Mouse (Mus musculus) gastrocnemius, adult 2 months (tissue): ENCODE data around the gene Tor3a. TPM values are rescaled to one million over a fixed set of nuclear protein-coding genes. Genes with fewer than 3 reads are reported as not detected.

Experiments
- DNase-seq: peaks from one replicate; pipeline ENCODE4 v3.0.0; 2022
- H3K27ac ChIP-seq: fragments of 200-600 bp; 2 replicates; pipeline ENCODE4 v1.8.1; 2022; ENCODE audit warnings: mild to moderate bottlenecking
- H3K4me3 ChIP-seq: fragments of 200-600 bp; 2 replicates; pipeline ENCODE4 v1.8.1; 2022; ENCODE audit warnings: mild to moderate bottlenecking, moderate library complexity
- CTCF ChIP-seq: fragments of 200-600 bp; IDR thresholded peaks from 2 replicates; pipeline ENCODE4 v1.8.1; 2022; ENCODE audit warnings: antibody characterized with exemption, mild to moderate bottlenecking, moderate library complexity
- intact Hi-C: fragments of 180-260 bp; cut with DNase I; formaldehyde crosslinking; loops from one replicate; pipeline ENCODE4 v1.15.1; 2025
- long read RNA-seq, 2 experiments: library from polyadenylated mRNA; stranded (forward); transcript quantifications; one replicate each; pipeline ENCODE4 v2.0.0; 2021
- total RNA-seq, 2 experiments: library from RNA; stranded (reverse); gene quantifications; 2 replicates each; pipeline ENCODE4 v1.2.3; 2021

Gene Tor3a
- total RNA-seq: 1 to 10 TPM; 4.9 to 5.4 TPM
- long read RNA-seq, experiment 1, transcript Tor3a-201 (6 exons, 3,285 nt): major isoform, 5 of 9 reads
- long read RNA-seq, experiment 1, partial matches to known transcripts: 1 of 9 reads
- long read RNA-seq, experiment 1, other reads (novel, unspliced or antisense): 3 of 9 reads
- long read RNA-seq, experiment 2, partial matches to known transcripts: 1 of 6 reads
- long read RNA-seq, experiment 2, other reads (novel, unspliced or antisense): 2 of 6 reads

DNA sequence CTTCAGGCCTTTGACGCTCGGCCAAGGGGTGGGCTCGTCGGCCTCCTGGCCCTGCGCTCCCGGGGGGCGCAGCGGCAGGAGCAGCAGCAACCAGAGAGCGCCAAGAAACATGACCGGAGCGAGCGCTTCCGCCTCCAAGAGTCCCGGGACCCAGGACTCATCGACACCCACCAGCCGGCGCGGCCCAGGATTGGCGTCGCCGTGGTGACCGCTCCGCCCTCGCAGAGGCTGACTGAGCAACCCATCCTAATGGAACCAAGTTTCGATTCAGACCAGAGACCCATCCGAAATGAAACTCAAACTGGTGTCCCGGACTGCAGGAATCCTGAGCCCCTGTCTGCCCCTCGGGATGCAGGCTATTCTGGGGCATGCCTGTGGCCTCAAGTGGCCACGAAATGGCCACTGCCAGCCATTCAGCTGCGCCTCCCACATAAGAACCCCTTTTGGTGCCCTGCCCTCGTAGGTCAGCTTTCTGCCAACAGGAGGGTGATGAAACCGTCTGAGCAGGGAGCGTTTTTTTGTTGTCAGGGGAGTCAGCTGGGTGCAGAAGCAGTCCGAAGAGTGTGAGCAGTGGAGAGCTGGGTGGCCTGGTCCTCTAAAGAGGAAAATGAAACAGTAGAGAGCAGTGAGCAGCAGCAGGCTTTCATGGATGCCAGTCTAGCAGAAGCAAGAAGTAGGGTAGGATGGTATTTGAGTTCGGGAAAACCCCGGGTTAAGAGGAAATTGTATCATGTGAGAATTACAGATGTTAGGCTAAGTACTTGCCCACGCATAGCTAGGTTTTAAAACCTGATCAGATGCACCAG is at the start of gene Tor3a:
Gene Tor3a, minus strand, starts transcription at position 162 of the 806 bp plus-strand sequence.
- peak within 1 kb of the TSS; percentile 92 for H3K27ac ChIP-seq
- H3K4me3 ChIP-seq: peak within 1 kb of the TSS; percentile 98
- intact Hi-C loops: no loop called here
- peak; percentile 91 for DNase-seq
- no peak for TF ChIP-seq CTCF

DNA sequence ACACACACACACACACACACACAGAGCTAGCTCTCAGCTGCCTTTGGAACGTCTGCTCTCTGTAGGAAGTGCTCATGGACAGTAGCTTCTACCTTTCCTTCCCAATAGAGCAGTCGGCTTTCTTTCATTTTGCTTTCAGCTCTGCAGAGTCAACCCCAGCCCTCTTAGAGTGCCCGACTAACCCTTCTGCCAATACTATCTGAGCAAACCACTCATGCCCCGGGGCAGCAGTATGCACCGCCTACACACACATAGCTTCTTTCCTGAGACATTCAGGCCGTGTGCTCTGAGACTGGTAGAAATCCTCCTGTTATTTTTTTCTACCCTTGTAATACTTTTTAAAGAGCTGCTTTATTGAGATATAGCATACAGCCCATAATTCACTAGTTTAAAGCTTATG is 47.9 kb upstream of the Tor3a start:
- no peak overlapping the region for H3K4me3 ChIP-seq
- no peak for TF ChIP-seq CTCF
- DNase-seq: no peak
- intact Hi-C loops: no loop called here
- H3K27ac ChIP-seq: no peak overlapping the region

DNA sequence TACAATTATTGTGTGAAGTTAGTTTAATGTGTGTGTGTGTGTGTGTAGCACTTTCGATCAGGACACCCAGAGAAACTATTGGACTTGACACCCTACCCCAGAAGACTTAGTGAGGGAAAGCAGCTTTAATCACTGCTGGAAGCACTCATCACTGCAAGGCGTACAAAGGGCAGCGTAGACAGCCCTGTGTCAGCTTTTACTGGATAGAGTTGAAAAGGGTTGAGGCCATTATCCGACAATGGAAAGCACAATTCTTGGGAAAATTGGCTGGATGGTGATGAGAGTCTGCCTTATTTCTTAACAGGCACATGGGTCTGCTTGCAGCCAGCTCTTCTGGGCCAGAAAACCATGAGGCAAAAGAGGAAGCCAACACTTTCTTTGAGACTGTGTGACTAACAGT is 45.9 kb upstream of the Tor3a start:
- intact Hi-C loops: no loop called here
- Histone ChIP-seq H3K27ac (no peak overlapping the region), H3K4me3 (no peak overlapping the region)
- no peak for DNase-seq
- TF ChIP-seq CTCF: no peak

DNA sequence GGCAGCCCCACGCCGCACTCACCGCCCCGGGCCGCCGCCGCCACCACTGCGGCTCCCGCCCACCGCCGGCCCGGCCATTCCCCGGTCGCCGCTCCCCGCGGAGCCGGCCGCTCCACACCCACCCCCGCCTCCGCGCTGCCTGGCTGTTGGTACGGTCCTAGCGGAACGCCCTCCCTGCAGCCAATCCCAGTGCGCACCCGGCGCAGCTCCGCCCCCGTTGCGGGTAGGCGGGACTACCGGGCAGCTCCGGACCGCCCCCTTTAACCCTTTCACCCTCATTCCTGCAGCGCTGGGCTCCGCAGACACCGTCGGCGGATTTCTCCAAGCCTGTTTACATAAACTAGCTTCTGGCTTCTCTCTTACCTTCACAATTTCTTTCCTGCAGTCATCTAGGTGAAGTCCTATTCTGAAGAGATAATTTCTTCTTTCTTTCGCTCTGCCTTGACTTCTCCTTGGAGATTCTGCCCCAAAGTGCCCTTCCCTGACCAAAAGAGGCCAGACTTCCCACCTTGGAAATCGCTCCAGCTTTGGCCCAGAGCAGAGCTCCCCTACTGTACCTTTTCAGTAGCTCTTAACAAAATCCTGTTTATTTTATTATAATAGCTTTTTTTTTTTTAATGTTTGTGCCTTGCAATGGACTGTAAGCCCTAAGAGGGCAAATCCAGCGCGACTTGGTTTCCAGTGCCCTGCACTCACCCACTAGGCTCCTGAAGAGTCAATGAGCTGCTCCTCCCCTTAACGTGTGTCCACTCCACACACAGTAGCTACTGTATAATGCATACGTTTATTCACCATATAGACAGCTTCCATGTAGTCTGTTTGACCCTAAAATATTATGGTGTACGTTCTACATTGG is 45.0 kb upstream of the Tor3a start, which contains the start of gene Fam20b:
Gene Fam20b, minus strand, starts transcription at position 137 of the 856 bp plus-strand sequence.
- H3K4me3 ChIP-seq: peak within 1 kb of the TSS; percentile 92
- no peak for TF ChIP-seq CTCF
- peak within 1 kb of the TSS; percentile 89 for H3K27ac ChIP-seq
- DNase-seq: peak; percentile 99
- intact Hi-C loops: loop anchor here (5.0 kb wide), 1 partner anchor 162 kb away; the partner anchor contains the start of gene Abl2

DNA sequence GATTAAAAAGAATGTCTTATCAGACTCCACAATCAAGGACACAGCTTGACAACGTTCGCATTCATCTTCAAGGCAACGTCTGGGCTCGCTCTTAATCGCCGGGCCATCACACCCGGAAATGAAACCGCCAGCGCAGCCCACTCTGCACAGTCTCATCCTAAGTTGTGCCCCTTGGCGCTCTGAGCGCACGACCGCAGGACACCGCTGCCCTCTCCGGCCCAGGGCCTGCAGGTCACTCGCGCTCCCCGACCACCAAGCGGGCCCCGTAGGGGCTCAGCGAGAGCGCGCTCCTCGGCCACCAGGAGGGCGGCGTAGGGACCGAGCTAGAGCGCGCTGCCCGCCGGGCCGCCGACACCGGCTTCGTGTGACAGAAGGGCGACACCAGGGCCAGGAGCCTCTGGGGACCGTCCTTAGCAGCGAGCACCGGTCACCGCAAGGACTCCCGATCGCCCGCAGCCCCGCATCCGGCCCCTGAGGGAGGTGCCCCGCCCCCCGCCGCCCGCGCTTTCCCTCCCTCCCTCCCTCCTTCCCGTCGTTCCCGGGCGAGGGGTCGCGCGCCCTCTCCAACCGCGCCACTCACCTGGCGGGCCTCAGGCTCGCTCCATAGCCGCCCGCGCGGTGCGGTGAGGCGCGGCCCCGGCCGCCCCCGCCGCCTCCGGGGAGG is 44.3 kb upstream of the Tor3a start:
- peak overlapping the region; percentile 89 for H3K27ac ChIP-seq
- intact Hi-C loops: loop anchor here (5.0 kb wide), 1 partner anchor 161 kb away; the partner anchor contains the start of gene Abl2
- no peak for DNase-seq
- H3K4me3 ChIP-seq: peak overlapping the region; percentile 92
- peak; percentile 41 for TF ChIP-seq CTCF

DNA sequence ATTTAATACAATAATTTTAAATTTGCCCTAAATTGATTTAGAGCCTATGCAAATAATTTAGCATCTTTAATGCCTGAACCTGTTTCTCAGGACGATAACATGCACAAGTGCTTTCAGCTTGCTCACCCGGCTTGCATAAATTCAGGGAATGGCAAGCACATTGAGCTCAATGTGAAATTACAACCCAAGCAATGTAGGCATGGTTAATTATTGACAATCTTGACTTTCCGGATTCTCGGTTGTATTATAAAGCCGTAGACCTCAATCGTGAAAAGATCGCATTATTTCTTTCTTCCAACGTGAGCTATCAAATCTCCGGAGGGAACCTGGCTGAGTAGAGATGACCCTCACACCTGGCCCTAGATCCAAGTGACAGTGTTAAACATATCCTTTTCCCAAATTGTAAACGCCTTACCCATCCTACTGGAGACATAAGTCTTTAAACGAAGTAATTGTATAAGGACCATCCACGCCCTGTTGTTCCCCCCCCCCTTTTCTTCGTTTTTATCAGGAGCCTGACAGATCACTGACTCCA is 43.7 kb upstream of the Tor3a start:
- TF ChIP-seq CTCF: no peak
- Histone ChIP-seq H3K27ac (peak overlapping the region; percentile 89), H3K4me3 (peak overlapping the region; percentile 92)
- DNase-seq: no peak
- intact Hi-C loops: loop anchor here (5.0 kb wide), 1 partner anchor 161 kb away; the partner anchor contains the start of gene Abl2

DNA sequence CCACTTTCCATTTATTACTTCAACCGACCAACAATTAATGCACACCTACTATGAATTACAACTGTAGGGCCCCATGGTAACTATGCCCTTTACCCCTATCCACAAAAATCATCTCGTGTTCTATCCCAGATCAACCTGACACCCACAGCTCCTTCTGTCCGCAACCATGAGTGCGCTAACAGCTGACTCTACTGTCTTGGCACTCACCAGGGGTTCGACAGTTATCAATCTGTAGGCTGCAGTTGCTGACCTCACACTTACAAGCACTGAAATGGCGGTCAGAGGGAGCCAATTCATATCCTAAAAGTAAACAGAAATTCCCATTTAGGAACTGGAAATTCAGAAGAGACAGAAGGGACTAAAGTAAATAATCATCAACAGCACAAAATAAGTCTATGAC is 42.5 kb upstream of the Tor3a start:
- no peak for DNase-seq
- no peak overlapping the region for H3K4me3 ChIP-seq
- TF ChIP-seq CTCF: no peak
- intact Hi-C loops: loop anchor here (5.0 kb wide), 1 partner anchor 159 kb away; the partner anchor contains the start of gene Abl2
- H3K27ac ChIP-seq: no peak overlapping the region

DNA sequence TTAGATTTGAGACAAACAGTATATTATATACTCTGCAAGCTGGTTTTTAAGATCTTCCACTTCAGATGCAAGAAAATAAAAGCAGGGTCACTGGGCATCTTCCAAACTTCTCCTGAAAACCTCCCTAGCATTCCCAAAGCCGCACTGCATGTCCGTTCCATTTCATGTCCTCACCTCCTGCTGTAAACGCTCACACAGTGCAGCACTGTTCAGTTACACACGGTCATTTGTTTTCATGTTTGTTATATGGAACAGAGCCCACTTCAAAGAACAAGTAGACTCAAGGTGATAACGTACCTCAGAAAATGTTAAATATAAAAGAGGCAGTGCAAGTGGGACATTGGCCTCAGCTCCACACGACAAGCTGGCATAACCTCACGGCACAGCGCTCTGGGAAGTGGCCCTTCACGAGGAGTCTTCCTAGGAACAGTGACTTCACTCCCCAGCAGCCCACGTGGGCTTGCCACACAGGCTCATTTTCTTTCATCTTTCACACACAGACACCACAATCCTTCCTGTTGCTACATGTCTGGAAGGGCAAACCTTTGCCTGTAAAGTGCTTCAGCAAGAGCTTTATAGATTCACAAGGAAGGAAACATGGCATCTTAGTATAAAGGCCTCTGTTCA is 36.4 kb upstream of the Tor3a start:
- no peak overlapping the region for H3K27ac ChIP-seq
- DNase-seq: no peak
- intact Hi-C loops: no loop called here
- TF ChIP-seq CTCF: no peak
- no peak overlapping the region for H3K4me3 ChIP-seq

DNA sequence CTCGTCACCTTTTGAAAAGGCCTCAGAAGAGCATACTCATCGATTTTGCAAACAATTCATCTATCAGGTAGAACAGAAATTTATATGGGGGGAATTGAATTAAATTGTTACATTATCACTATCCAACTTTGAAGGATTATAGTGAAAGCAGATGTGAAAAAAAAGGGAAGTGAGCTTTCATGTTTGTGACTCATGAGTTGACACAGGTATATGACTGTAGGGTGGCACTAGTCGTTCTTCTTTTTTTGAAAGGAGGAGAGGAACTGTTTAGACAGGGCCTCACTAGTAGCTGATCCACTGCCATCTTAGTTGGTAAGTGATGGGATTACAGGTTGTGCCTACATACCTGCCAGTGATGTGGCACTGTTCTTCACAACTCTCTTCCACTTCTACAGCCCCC is 34.5 kb upstream of the Tor3a start:
- intact Hi-C loops: no loop called here
- H3K4me3 ChIP-seq: no peak overlapping the region
- H3K27ac ChIP-seq: no peak overlapping the region
- no peak for TF ChIP-seq CTCF
- DNase-seq: no peak

DNA sequence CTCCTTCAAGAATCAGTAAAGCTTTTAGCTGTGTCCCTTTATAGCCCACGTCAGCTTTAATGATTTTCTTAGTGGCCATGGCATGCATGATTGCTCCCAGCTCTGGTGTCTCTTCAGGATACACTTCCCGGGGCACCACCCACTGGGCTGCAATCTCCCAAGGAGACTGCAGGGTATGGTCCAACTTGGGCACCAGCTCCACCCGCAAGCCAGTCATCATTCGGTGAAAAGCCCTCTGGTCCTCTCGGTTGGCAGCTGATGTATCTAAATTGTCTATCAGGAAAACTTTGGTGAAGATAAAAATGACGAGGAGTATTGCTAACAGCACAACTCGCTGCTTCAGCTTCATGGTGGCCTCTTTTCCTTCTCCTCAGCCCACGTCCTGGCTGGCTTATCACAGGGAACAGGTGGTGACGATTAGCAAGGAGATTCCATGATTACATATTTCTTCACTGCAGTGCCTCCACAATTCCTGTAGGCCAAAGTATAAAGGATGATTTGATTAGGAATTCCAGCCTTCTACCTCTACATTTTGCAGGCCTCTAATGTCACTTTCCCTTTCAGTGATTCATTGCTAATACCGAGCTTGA is 31.6 kb upstream of the Tor3a start:
- intact Hi-C loops: no loop called here
- no peak for TF ChIP-seq CTCF
- H3K27ac ChIP-seq: no peak overlapping the region

DNA sequence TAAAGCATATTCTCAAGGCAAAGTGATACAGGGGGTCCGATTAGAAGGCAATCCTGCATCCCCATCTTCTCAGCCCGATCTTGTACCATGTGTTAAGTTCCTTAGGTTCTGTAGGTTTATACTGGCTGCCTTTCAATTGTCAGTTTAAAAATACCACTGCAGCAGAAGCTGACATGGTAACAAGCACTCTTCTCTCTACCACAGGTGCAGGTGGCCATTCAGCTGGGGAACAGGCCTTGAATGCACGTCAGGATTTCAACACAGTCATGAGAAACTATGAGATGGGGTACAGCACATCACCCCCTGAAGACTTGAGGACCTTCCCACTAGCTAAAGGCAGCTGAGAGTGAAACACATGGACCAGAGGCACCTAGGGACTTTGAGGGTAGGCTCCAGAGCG is 29.3 kb upstream of the Tor3a start:
- intact Hi-C loops: no loop called here
- TF ChIP-seq CTCF: no peak
- H3K27ac ChIP-seq: no peak overlapping the region
- no peak for DNase-seq
- H3K4me3 ChIP-seq: no peak overlapping the region

More for the DNA sequence above, 31.6 kb upstream of the Tor3a start:
- no peak overlapping the region for H3K4me3 ChIP-seq
- DNase-seq: no peak
